Mouse (Mus musculus) naive thymus-derived CD4-positive, alpha-beta T cell, adult 2 months (primary cell): ENCODE data around the gene Olfr912.

ENCODE experiments used
- DNase-seq: peaks from one replicate; pipeline ENCODE4 v3.0.0-alpha.2; 2011; ENCODE audit warnings: low read depth

Olfr912 gene

DNA sequence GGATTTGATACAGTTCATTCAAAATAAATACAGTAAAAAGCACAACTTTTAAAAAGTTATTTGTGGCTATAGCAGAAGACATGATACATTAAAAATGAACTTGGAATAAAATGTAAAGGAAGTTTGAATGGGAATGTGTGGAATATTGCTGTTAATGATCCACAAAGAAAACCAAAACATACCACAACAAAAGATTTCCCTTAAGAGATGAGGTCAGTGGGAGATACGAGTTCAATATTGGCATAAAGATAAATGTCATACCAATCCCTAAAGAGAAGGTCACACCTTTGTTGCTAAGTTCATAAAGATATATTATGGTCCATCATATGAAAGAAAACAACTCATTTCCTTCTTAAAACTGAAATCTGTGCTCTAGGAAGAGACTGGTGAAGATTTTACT lies at the start of gene Olfr912:
Gene Olfr912 (plus strand): TSS at position 301 of the 400 bp plus-strand sequence.
- DNase-seq: no peak

- DNase-seq: no peak
Observed at GRCm38 (mm10) chr9:38537549-38537948, 42.4 kb upstream of the Olfr912 start, which contains the start of gene Olfr910. TSS of gene Olfr910 (plus strand) at chr9:38537849.

DNA sequence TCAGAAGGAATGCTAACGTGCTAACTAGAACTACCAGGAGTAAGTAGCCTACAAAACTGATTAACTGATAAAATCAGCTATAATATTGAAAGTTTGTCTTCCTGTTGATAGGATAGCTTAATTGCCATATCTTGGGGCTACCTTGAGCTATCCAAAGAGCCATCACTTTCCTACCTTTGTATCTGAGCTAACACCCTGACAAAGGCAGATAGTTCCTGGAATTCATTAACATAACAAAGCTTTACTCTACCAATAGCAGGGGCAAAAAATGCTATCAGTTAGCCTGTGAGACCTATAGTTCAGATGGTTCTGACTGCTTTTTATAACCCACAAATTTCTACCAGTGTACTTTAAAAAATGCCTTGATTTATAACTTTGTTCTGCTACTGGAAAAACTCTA lies 11.1 kb downstream of the Olfr912 start:
- no peak for DNase-seq

DNA sequence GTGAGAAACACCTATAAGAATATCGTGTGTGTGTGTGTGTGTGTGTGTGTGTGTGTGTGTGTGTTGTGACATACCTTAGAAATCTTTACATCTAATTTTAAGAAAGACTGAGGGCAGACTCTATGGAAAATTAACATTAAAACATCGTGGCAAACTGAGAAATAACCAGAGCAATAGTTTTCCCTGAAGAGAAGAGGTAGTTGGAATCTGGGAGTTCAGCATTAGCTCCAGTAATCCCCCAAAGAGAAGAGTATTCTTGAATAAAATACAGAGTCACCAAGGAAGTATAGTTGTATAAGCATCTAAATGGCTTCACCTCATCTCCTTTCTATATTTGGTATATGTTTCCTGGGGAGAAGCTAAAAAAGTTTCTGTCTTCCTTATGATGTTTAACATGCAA lies 12.5 kb downstream of the Olfr912 start, which contains the start of gene Olfr913:
Gene Olfr913 (plus strand): TSS at position 301 of the 400 bp plus-strand sequence.
- DNase-seq: no peak

GRCm38 (mm10) chr9:38604802-38605201 lies 24.8 kb downstream of the Olfr912 start, which contains the start of gene Olfr914:
TSS of gene Olfr914 (plus strand) at chr9:38605102.
- no peak for DNase-seq

DNA sequence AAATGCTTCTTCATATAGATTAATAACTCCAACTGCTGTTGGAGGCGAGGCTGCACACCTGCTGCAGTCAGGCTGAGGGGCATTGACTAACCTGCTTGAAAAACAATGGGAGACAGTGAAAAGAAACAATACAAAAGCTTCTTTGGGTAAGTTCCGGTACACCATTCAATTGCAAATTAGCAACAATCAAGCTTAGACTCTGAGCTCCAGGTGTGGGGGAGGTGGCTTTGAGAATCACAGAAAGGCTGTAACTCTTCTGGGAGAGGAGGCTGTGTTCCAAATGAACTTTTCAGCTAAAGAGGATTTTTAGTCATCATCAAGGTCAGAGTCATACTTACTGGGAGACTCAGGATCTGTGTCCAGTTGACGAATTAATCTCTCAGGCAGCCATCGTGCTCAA lies 52.4 kb downstream of the Olfr912 start:
- DNase-seq: no peak
